Mouse (Mus musculus): ENCODE results near the gene Taok3.

DNA sequence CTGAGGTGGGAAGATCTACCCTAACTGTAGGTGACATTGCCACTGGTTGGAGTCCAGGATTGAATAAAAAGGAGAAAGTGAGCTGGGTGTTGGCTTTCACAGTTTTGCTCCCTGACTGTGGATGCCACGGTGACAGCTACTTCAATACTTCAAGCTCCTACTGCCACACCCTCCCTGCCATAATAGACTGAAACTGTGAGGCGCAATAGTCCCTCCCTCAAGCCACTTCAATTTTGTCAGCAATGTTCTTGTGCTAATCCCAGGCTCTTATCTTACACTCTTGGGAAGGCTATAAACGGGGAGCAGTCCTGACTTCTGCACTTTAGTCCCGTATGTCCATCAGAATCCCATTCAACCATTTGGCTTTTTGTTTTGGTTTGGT is 159.7 kb downstream of the Taok3 start:
- TF ChIP-seq POLR2A (IDR thresholded peaks at IDR 0.05; ENCODE audit: low read depth, low read length): no peak
- no peak for TF ChIP-seq CTCF (IDR thresholded peaks at IDR 0.05; ENCODE audit: borderline replicate concordance, insufficient read depth, low read length)
